Mouse (Mus musculus) adrenal gland, adult 8-10 months (tissue): Measurements from ENCODE around the gene Alx3. TPM values are rescaled to one million over a fixed set of nuclear protein-coding genes. Genes with fewer than 3 reads are reported as not detected.

Experiments used
- DNase-seq: peaks from one replicate; pipeline ENCODE4 v3.0.0; 2022
- total RNA-seq, 4 experiments: library from RNA; stranded (reverse); gene quantifications; 2 replicates each; pipeline ENCODE4 v1.2.4; 2022

Gene Alx3
- total RNA-seq = not detected

- DNase-seq = no peak
Observed at GRCm38 (mm10) chr3:107594662-107595263, at the start of gene Alx3. Gene Alx3, plus strand, starts transcription at chr3:107595031.

GRCm38 (mm10) chr3:107545278-107545677, 49.6 kb upstream of the Alx3 start:
- DNase-seq = no peak

GRCm38 (mm10) chr3:107545716-107546412, 49.0 kb upstream of the Alx3 start:
- DNase-seq = no peak

- no peak for DNase-seq
Observed at GRCm38 (mm10) chr3:107546956-107547355, 47.9 kb upstream of the Alx3 start.

- DNase-seq = no peak
Observed at GRCm38 (mm10) chr3:107550409-107551049, 44.3 kb upstream of the Alx3 start.

GRCm38 (mm10) chr3:107554842-107555241, 40.0 kb upstream of the Alx3 start, which contains the start of gene Ubl4b:
Gene Ubl4b, minus strand, starts transcription at chr3:107555073.
- DNase-seq = no peak

GRCm38 (mm10) chr3:107558740-107559139, 36.1 kb upstream of the Alx3 start:
- DNase-seq = no peak

GRCm38 (mm10) chr3:107559183-107559582, 35.6 kb upstream of the Alx3 start:
- peak; percentile 55 for DNase-seq

GRCm38 (mm10) chr3:107562104-107562503, 32.7 kb upstream of the Alx3 start:
- no peak for DNase-seq

GRCm38 (mm10) chr3:107562591-107562990, 32.2 kb upstream of the Alx3 start:
- no peak for DNase-seq

- no peak for DNase-seq
Observed at GRCm38 (mm10) chr3:107563880-107564279, 31.0 kb upstream of the Alx3 start.

GRCm38 (mm10) chr3:107565331-107565730, 29.5 kb upstream of the Alx3 start:
- DNase-seq = no peak

GRCm38 (mm10) chr3:107567766-107568165, 27.1 kb upstream of the Alx3 start:
- no peak for DNase-seq

- DNase-seq = no peak
Observed at GRCm38 (mm10) chr3:107568721-107569120, 26.1 kb upstream of the Alx3 start.

- DNase-seq = no peak
Observed at GRCm38 (mm10) chr3:107571205-107571604, 23.6 kb upstream of the Alx3 start.

GRCm38 (mm10) chr3:107576807-107577206, 18.0 kb upstream of the Alx3 start:
- no peak for DNase-seq

GRCm38 (mm10) chr3:107577810-107578390, 16.9 kb upstream of the Alx3 start:
- no peak for DNase-seq

GRCm38 (mm10) chr3:107579466-107579865, 15.4 kb upstream of the Alx3 start:
- DNase-seq = no peak

- DNase-seq = no peak
Observed at GRCm38 (mm10) chr3:107581103-107582010, 13.5 kb upstream of the Alx3 start.

- no peak for DNase-seq
Observed at GRCm38 (mm10) chr3:107582130-107582874, 12.5 kb upstream of the Alx3 start.
